Mouse (Mus musculus) stomach, embryonic 16.5 days (tissue): Measurements from ENCODE around the gene Tex36. TPM values are rescaled to one million over a fixed set of nuclear protein-coding genes. Genes with fewer than 3 reads are reported as not detected.
A peak's percentile ranks its signal among the peaks of the same experiment; 100 is the strongest.

Experiments
- ATAC-seq: fragments of 200-750 bp; cut with Nextera tagmentation; 2 replicates; pipeline ENCODE4 v1.8.0; 2017; ENCODE audit warnings: moderate number of reproducible peaks, moderate TSS enrichment; ENCODE audit not compliant: insufficient read depth, low FRiP score
- H3K27ac ChIP-seq: fragments of 300-500 bp; sonication (generic); 2 replicates; pipeline ENCODE4 v1.5.1; 2014; ENCODE audit warnings: low read length
- H3K27me3 ChIP-seq: fragments of 300-500 bp; sonication (generic); 2 replicates; pipeline ENCODE4 v1.6.1; 2014; ENCODE audit warnings: low read length, control low read depth, mixed read lengths; ENCODE audit not compliant: control insufficient read depth, insufficient read depth
- H3K36me3 ChIP-seq: fragments of 300-500 bp; sonication (generic); 2 replicates; pipeline ENCODE4 v1.6.1; 2014; ENCODE audit warnings: low read length; ENCODE audit not compliant: control insufficient read depth, insufficient read depth
- H3K4me1 ChIP-seq: fragments of 300-500 bp; sonication (generic); 2 replicates; pipeline ENCODE4 v1.6.1; 2014; ENCODE audit warnings: low read length, control low read depth, mixed read lengths; ENCODE audit not compliant: control insufficient read depth, insufficient read depth
- H3K4me2 ChIP-seq: fragments of 300-500 bp; sonication (generic); 2 replicates; pipeline ENCODE4 v1.6.1; 2014; ENCODE audit warnings: low read depth, low read length, mixed read lengths
- H3K4me3 ChIP-seq: fragments of 300-500 bp; sonication (generic); replicated peaks from 2 replicates; pipeline ENCODE4 v1.5.1; 2014; ENCODE audit warnings: mild to moderate bottlenecking, low read length
- H3K9ac ChIP-seq: fragments of 300-500 bp; sonication (generic); 2 replicates; pipeline ENCODE4 v1.6.1; 2014; ENCODE audit warnings: low read length
- H3K9me3 ChIP-seq: fragments of 300-500 bp; sonication (generic); replicated peaks from 2 replicates; pipeline ENCODE4 v1.6.1; 2016; ENCODE audit warnings: low read length, control low read depth; ENCODE audit not compliant: control insufficient read depth
- WGBS: fragments of 180-500 bp; shearing (Covaris S2); extraction: QIAGEN DNeasy Blood & Tissue Kit; methylation state at CpG from one replicate; pipeline ENCODE4 v1.1.7; 2014; 5-methylcytosine and 5-hydroxymethylcytosine counted together
- polyA plus RNA-seq: library from polyadenylated mRNA; unstranded; fragments of >200 nt; fragmentation: Nextera tagmentation; extraction: Ambion mirVana; gene quantifications from 2 replicates; pipeline ENCODE4 v1.2.1, GENCODE M21; 2015

Tex36 gene
- polyA plus RNA-seq, 1 experiment from 2014 or later: not detected

DNA sequence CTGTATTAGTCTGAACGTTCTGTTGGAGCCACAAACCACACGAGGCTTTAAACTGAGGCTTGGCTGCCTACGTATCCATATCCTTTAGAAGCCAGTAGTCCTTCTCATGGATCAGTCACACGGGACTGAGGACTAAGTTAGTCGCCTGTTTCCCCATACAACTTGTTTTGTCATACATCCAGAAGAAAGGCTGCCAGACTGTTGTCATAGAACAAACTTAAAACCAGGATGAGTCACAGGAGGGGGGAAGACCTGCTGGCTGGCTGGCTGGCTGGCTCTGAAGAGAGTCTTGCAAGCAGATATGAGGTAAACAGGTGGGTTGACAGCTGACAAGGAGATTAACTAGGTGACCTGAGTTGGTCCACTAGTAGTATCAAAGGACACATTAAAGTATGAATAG, 28.9 kb upstream of the Tex36 start:
- H3K4me1 ChIP-seq: no peaks in the 10 kb centered on the region
- H3K9ac ChIP-seq: no peak overlapping the region
- no peak for ATAC-seq
- no peak overlapping the region for H3K27ac ChIP-seq
- no peaks in the 10 kb centered on the region for H3K36me3 ChIP-seq
- H3K4me2 ChIP-seq: no peak overlapping the region
- no peaks in the 10 kb centered on the region for H3K27me3 ChIP-seq
- 69% methylated on average over 5 of the region's 5 CpGs for WGBS
- no peaks in the 10 kb centered on the region for H3K9me3 ChIP-seq
- no peak overlapping the region for H3K4me3 ChIP-seq

DNA sequence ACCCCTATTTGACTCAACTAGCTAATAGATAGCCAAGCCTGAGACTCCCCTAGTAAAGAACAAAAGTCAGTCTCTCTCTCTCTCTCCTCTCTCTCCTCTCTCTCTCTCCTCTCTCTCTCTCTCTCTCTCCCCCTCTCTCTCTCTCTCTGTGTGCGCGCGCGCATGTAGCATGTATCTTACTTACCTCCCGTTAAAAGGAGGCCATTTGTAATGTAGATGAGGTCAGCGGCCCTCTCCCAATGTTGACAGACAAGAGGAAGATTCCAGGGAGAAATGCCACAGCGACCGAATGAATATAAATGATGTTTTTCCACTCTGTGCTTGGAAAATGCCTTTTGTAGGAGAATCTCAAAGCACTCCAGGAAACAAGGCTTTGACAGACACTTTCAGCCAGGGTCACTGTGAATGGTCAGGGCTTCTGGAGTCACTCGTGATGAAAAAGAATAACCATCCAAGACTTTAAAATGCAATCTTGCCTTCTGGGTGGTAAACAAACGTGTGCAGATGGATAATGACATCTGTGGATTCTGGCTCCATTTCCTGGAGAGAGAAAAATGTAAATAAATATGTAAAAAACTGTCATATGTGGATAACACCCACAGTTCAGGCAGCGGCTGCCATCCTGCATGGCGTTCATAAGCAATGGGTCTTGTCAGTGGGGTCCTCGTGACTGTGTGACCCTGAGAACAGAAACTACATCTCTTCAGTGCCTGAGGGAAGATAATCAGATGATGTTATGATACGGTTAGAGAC, 25.4 kb upstream of the Tex36 start:
- Histone ChIP-seq H3K27ac (peak overlapping the region; percentile 2; the same call in 1 of the 2 replicates), H3K4me2 (no peak overlapping the region), H3K36me3 (no peaks in the 10 kb centered on the region), H3K4me1 (no peaks in the 10 kb centered on the region), H3K9me3 (no peaks in the 10 kb centered on the region), H3K4me3 (no peak overlapping the region), H3K27me3 (no peaks in the 10 kb centered on the region), H3K9ac (no peak overlapping the region)
- WGBS: 37% methylated on average over 14 of the region's 14 CpGs
- ATAC-seq: no peak

DNA sequence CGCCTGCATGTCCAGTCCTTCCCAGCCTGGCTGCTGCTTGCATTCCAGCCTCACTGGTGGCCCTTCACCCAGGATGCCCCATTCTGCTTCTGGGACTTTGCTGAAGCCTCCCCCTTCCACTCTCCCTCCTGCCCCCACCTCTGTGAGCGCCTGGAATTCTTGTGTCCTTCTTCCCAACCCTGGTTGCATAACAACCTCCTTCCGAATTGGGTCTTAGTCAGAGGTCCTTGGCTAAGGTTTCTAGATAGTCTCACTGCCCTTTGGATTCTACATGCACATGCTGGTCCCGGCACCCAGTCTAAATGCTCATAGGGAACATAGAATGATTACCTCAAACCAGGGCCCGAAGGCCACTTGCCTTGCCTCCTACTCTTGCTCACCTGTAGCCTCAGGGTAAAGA, 21.3 kb upstream of the Tex36 start:
- no peak overlapping the region for H3K4me3 ChIP-seq
- WGBS: 77% methylated on average over 5 of the region's 5 CpGs
- no peaks in the 10 kb centered on the region for H3K4me1 ChIP-seq
- no peak overlapping the region for H3K9ac ChIP-seq
- ATAC-seq: no peak
- no peak overlapping the region for H3K27ac ChIP-seq
- no peaks in the 10 kb centered on the region for H3K36me3 ChIP-seq
- no peaks in the 10 kb centered on the region for H3K9me3 ChIP-seq
- no peaks in the 10 kb centered on the region for H3K27me3 ChIP-seq
- H3K4me2 ChIP-seq: no peak overlapping the region

DNA sequence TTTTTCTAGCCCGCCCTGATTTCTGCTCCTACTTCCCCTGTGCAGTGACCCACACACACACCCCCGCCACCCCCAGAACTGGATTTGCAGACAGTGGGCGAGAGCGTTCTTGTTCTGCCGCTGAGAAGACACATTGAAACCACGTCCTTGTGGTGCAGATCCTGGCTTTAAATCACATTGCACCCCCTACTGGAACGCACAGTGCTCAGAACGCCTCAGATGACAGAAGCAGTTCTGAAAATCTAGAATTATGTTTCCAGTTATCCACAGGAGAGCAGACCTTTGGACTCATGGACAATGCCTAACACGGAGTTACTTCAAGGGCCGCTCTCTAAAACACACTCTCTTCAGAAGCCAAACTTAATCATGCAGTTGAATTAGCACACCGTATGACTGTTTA, 18.8 kb upstream of the Tex36 start:
- no peaks in the 10 kb centered on the region for H3K36me3 ChIP-seq
- WGBS: 33% methylated on average over 11 of the region's 11 CpGs
- no peaks in the 10 kb centered on the region for H3K4me1 ChIP-seq
- no peaks in the 10 kb centered on the region for H3K9me3 ChIP-seq
- ATAC-seq: no peak
- H3K27me3 ChIP-seq: no peaks in the 10 kb centered on the region
- no peak overlapping the region for H3K27ac ChIP-seq
- no peak overlapping the region for H3K4me3 ChIP-seq
- H3K4me2 ChIP-seq: peak overlapping the region; percentile 40
- H3K9ac ChIP-seq: peak overlapping the region; percentile 14; the same call in 1 of the 2 replicates

DNA sequence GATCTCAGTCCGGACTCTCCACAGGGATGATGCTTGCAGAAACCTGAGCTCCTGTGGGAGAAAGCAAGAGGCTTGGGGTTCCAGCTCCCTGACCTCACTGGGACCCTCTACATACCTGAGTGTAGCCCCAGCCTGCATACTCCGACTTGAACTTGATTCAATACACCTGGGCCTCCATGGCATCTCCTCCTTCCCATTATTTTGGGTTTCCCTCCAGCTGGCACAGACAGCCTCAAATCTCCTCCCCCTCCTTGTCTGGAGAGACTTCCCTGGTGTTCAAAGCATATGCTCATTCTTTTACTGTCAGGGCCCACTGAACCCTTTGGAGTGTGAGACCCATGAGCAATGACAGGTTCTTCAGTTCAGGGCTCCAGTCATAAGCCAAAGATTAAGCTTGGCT, 11.0 kb upstream of the Tex36 start:
- no peak overlapping the region for H3K4me2 ChIP-seq
- H3K9ac ChIP-seq: no peak overlapping the region
- H3K4me3 ChIP-seq: no peak overlapping the region
- H3K4me1 ChIP-seq: no peaks in the 10 kb centered on the region
- ATAC-seq: no peak
- 61% methylated on average over 2 of the region's 2 CpGs for WGBS
- no peaks in the 10 kb centered on the region for H3K27me3 ChIP-seq
- H3K36me3 ChIP-seq: no peaks in the 10 kb centered on the region
- no peak overlapping the region for H3K27ac ChIP-seq
- H3K9me3 ChIP-seq: no peaks in the 10 kb centered on the region

DNA sequence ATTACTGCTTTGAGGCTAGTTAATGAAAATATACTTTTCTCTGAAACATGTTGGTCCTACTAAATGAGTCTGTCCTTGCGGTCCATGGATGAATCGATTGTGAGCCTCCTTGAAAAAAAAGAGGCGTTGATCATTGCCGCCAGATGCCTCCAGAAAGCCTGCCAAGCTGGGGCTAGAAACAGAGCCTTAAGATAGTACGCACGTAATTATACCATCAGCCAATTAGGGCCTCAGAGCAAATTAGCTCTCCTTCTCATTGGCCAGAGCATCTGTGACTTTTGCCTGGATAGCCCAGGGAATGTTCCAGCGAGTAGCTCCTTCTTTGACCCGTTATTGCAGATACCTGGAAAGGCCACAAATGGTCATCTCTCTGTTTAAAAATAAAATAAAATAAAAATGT, 7.6 kb upstream of the Tex36 start:
- H3K4me2 ChIP-seq: no peak overlapping the region
- H3K27ac ChIP-seq: no peak overlapping the region
- H3K9ac ChIP-seq: no peak overlapping the region
- H3K4me3 ChIP-seq: no peak overlapping the region
- ATAC-seq: no peak
- H3K27me3 ChIP-seq: no peaks in the 10 kb centered on the region
- H3K9me3 ChIP-seq: no peaks in the 10 kb centered on the region
- WGBS: 72% methylated on average over 8 of the region's 8 CpGs
- no peaks in the 10 kb centered on the region for H3K4me1 ChIP-seq
- H3K36me3 ChIP-seq: no peaks in the 10 kb centered on the region

DNA sequence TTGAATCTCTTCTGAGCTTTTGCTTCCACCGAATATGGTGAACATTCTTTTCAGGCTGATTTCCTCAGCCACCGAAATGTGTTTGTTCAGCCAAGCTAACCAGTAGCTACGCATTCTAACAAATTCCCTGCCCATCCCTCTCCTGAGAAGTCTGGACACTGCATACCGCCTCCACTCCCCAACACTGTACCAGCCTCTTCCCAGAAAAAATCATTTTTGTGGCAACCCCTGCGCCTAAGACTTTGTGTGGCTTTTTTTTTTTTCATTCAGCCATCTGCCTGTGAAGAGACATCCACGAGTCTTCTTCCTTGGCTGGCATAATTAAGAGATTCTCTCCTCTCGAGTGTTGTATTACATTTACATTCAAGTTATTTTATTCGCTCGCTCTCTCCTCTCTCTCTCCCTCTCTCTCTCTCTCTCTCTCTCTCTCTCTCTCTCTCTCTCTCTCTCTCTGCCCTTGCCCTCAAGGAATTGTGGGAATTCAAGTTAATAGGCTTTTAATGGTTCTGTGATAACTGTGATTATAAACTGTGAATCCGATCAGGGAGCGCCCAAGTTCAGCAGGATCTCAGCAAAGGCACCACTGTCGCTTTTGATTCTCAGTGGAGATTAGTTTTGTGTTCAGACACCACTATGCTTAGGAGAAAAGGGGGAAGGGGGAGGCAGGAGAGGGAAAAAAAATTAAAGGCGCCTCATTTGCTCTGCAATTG, 6.8 kb upstream of the Tex36 start:
- no peak for ATAC-seq
- no peak overlapping the region for H3K4me2 ChIP-seq
- no peaks in the 10 kb centered on the region for H3K27me3 ChIP-seq
- H3K36me3 ChIP-seq: no peaks in the 10 kb centered on the region
- no peak overlapping the region for H3K9ac ChIP-seq
- H3K4me1 ChIP-seq: no peaks in the 10 kb centered on the region
- H3K4me3 ChIP-seq: no peak overlapping the region
- H3K27ac ChIP-seq: no peak overlapping the region
- WGBS: 51% methylated on average over 13 of the region's 13 CpGs
- H3K9me3 ChIP-seq: no peaks in the 10 kb centered on the region

DNA sequence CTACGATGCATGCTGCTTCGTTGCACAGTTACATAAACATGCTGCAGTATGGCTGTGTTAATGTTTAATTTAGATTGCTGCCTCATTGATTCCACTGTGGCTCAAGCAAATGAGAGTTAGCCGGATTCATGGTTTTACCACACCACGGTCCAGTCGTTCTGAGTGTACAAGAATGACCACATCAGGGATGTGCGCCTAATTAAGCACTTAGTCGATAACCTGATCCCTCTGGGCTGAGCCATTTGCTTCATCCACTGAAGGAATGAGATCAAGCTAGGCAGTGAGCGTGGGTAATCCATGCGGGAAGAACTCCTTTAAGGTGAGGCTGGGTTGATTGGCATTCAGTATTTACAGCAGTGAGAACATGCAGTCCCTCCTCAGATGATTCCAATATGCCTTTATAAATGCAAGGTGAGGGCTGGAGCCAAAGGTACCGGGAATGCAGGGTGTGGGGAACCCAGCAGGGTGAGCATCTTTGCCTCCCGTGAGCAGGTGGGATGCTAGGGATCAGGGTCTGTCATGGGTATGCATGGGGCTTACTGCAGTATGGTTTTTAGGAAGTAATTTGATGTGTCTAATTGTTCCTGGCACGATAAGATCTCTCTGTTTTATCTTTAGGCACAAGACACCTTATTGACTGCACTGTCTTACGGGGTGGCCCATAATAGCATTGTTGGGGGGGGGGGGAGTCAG, 6.1 kb upstream of the Tex36 start:
- no peaks in the 10 kb centered on the region for H3K36me3 ChIP-seq
- H3K27ac ChIP-seq: no peak overlapping the region
- no peak for ATAC-seq
- WGBS: 75% methylated on average over 13 of the region's 13 CpGs
- no peaks in the 10 kb centered on the region for H3K27me3 ChIP-seq
- H3K4me2 ChIP-seq: no peak overlapping the region
- H3K9me3 ChIP-seq: no peaks in the 10 kb centered on the region
- H3K9ac ChIP-seq: no peak overlapping the region
- H3K4me3 ChIP-seq: no peak overlapping the region
- no peaks in the 10 kb centered on the region for H3K4me1 ChIP-seq

DNA sequence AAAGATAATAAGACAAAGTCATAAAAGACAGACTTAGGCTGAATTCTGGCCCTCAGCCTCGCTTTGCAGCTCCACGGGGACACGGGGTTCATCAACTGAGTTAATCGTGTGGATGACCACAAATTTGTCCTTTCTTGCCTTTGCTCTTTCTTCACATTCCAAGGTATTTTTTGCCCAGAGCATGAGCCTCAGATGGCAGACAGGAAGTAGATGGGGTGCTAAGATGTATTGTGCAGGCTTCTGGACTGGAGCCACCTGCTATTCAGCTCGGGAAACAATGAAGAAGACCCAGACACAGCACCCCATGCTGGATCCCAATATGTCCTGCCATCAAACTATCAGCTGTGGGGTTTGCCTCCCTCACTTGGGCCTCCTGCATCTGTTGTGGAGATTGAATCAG, 5.4 kb upstream of the Tex36 start:
- H3K27ac ChIP-seq: no peak overlapping the region

More for the DNA sequence above, 5.4 kb upstream of the Tex36 start:
- H3K4me1 ChIP-seq: no peaks in the 10 kb centered on the region
- H3K9ac ChIP-seq: no peak overlapping the region
- no peak for ATAC-seq
- H3K9me3 ChIP-seq: no peaks in the 10 kb centered on the region
- no peaks in the 10 kb centered on the region for H3K36me3 ChIP-seq
- H3K27me3 ChIP-seq: no peaks in the 10 kb centered on the region
- H3K4me2 ChIP-seq: no peak overlapping the region
- WGBS: 75% methylated on average over 5 of the region's 5 CpGs
- no peak overlapping the region for H3K4me3 ChIP-seq
